Mouse (Mus musculus) ovary, postnatal 14 days (tissue): Measurements from ENCODE around the gene Tln2.

Source experiments
- DNase-seq: peaks from one replicate; pipeline ENCODE4 v3.0.0; 2022; ENCODE audit warnings: low spot score

Tln2 gene

GRCm38 (mm10) chr9:67273362-67273761, 286.1 kb downstream of the Tln2 start:
- DNase-seq: no peak

DNA sequence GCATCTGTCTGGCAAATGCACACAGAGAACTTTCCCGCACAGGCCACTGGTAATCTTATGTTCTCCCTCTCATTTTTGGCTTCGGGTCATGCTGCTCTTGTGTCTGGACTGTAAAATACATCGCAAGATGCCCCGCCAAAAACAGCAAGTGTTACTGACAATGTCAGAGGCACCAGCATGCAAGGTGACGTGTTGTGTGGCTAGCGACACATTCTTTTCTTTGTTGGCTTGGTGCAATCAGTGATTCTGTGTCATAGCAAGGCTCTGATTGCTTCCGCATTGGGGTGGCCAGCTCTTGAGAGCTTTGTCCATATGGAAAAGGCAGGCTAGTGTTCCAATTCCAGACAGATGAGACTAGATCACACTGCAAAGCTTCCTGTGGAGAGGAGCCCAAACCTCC, 288.8 kb downstream of the Tln2 start:
- no peak for DNase-seq

- no peak for DNase-seq
These were observed 289.4 kb downstream of the Tln2 start for GRCm38 (mm10) chr9:67270061-67270595.

GRCm38 (mm10) chr9:67267276-67267990, 292.1 kb downstream of the Tln2 start:
- DNase-seq: no peak

- no peak for DNase-seq
These were observed 294.0 kb downstream of the Tln2 start for GRCm38 (mm10) chr9:67265513-67265912.

- no peak for DNase-seq
These were observed 294.6 kb downstream of the Tln2 start for GRCm38 (mm10) chr9:67264896-67265295.

DNA sequence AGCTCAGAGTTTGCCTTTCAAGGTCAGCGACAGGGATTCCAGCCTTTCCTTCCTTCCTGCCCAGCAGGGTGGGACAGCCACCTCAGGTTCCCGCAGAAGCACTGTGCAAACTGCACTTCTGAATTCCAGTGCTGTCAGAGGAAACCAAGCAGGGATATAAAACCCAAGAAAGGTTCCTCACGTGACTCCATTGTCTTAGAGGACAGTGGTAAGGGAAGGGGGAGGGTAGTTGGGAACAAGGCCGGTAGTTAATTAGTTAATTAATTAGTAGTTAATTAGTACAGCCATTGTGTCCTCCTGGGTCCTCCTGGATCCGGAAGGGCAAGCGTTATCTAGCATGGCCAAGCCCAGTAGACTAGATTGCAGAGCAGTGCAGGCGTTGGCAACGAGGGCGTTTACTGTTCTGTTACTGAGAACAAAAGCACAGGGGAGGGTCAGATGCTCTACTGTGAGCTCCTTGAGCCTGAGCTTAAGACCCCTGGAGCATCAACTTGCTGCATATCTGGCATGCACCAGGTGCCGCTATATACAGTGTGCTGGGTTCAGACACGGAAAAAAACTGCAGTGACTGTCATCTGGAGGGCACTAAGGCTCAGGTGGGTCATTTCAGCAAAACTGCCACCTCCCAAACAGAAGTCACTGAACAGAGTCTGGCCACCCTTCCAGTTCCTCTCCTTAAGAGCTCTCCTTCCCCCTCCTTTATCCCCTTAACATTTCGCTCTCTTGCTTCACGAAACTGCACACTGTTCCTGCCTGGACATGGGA, 298.5 kb downstream of the Tln2 start:
- DNase-seq: no peak

DNA sequence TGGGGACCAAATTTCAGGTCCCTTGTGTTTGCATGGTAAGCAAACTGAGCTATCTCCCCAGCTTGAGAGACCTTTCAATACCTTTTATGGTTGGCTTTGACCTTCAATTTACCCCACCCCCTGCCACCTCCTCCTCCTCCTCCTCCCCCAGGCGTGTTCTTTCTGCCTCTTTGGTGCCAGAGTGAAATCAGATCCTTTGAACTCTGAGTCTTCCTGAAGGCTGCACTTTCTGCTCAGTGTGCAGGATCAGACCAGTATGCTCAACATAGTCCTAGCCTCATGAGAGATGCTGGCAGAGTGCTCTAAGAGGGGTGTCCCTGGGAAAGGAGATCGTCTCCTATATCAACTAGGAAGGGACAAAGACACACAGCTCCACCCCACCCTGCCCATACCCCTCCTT, 309.4 kb downstream of the Tln2 start:
- DNase-seq: no peak

DNA sequence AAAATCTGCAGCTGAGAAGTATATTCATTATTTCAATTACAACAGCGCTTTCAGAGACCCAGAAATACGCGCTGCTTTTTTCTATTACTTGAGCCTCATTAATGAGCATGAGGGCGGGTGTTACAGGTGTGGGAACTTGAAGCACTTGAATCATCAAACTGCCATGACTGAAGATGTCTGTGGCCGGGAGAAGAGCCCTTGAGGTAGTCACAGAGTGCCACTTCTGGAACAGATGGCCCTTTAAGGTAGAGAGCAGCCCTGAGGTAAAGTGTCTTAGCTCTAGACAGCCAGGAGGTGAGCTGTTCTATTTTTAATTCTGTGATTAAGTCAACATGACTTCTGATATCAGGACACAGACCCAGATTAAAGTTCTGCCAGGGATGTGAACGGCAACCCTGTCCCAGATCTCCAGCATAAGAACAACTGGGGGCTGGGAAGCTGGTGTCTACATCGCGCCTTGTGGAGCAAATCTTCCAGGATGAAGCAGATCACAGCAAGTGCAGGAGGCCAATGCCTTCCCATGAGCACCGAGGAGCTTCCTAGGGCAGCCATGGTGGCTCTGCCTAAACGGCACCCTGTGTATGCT, 312.0 kb downstream of the Tln2 start:
- no peak for DNase-seq

DNA sequence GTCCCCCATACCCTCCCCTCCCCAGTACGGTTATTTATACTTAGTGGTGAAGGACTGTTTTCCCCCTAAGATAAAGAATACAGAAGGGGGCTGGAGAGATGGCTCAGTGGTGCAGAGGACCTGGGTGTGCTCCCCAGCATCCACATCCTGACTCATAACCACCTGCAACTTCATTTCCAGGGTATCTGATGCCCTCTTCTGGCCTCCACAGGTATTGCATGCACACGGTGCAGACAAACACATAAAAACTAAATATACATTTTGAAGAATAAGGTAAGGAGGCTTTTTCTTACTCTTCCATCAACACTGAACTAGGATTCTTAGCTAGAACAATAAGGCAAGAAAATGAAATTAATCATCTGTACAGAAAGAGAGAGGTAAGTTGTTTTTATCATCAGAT, 314.2 kb downstream of the Tln2 start:
- no peak for DNase-seq

- no peak for DNase-seq
These were observed 317.8 kb downstream of the Tln2 start for GRCm38 (mm10) chr9:67241683-67242082.

DNA sequence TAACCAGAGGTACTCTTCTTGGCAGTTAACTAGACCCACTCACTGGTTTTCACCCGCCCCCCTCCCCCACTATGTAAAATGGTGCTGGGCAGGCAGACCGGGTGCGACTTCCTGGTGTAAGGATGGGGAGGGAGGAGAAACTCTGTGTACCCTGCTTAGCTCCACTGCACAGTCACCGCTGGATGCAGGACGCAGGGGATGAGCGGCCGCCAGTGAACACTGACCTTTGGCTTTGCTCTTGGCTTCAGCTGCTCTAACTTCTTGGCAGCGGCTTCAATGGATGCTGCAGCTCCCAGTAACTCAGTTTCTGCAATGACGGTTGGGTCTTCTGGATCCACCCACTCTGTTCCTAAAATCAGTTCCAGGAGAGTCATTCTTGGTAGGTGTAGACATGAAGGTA, 319.0 kb downstream of the Tln2 start:
- DNase-seq: peak; percentile 35

DNA sequence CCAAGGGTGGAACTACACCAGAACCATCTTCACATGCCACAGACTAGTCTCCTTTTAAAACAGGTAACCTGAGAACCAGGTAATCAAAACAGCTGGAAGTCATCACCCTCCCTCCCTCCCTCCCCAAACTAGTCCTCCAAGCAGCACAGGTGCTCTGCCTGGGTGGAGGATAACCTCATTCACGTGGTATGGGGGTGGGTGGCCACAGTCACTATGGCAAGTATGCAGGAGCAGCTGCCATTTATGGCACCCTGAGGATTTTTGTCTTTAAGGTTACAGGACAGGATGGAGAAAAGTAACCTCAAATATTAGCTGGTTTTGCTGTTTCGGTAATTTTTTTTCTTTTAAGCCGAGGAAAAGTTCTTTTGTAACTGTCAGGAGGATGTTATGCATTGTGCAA, 322.5 kb downstream of the Tln2 start:
- no peak for DNase-seq

DNA sequence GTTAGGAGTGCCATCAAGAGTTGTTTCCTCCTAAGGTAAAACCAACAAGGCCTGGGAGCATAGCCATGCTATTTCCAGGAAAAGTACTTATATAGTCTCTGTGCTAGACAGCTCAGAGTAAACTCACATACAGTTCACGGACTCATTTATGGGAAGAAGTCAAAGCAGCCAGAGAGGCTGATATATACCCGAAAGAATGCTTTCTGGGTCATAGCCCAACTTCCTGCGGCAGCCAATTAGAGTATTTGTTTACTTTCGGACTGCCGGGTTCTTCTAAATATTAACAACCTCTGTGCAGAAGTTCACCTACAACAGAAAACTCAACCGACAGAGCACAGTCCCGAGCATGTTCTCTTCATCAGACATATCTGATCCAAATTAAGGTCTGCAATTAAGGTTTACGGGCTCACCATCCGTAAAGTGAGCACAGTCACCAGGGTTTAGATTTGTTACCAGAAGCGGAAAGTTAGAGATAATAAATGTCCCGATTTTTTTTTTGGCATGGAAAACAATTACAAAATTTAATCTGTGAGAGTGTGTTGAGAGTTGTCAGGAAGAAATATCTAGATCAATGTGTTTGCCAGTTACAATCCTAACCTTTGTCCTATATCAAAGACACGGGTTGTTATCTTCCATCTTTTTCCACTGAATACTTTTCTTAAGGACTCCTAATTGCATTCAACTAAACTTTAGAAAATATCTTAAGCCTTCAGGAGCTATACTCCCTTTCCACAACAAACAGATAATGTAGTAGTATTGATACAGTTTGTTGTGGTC, 323.9 kb downstream of the Tln2 start:
- no peak for DNase-seq

GRCm38 (mm10) chr9:67229033-67229432, 330.5 kb downstream of the Tln2 start:
- no peak for DNase-seq

GRCm38 (mm10) chr9:67220388-67220787, 339.1 kb downstream of the Tln2 start:
- no peak for DNase-seq

- no peak for DNase-seq
These were observed 341.5 kb downstream of the Tln2 start for GRCm38 (mm10) chr9:67218001-67218400.

GRCm38 (mm10) chr9:67214191-67214985, 345.1 kb downstream of the Tln2 start:
- DNase-seq: no peak

DNA sequence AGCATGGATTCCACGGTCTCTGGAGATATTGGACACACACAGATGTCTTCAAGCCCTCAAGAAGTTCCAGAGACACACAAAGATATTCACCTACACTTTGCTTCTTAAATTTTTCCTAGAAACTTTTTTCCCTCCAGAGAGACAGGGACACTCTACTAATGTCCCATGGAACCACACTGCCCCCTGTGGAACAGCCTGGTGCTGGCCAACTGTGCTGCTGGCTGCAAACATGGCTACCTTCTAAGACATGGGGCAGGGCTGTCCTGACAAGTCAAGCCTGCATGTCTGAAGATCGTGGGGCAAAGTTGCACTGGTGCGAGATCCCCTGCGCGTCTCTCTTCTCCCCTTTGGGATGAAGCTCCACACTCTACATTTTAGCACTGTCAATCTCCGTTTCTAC, 346.2 kb downstream of the Tln2 start:
- peak; percentile 77 for DNase-seq

GRCm38 (mm10) chr9:67211220-67211619, 348.3 kb downstream of the Tln2 start:
- no peak for DNase-seq

- DNase-seq: no peak
These were observed 350.1 kb downstream of the Tln2 start for GRCm38 (mm10) chr9:67209451-67209850.
